Mouse (Mus musculus) embryo, embryonic 11 days (tissue): ENCODE results near the gene Gm44790.
"Not testable (repeated sequence)": the region's sequence is repeated elsewhere in the genome, so short reads cannot be mapped to it uniquely, and the experiment has no call there.

Experiments used
- DNase-seq: peaks from one replicate; pipeline ENCODE4 v3.0.0-alpha.2; 2015

Gene Gm44790

GRCm38 (mm10) chr6:86426358-86426757 is at the start of gene Gm44790:
TSS of gene Gm44790 (plus strand) at chr6:86426658.
- no peak for DNase-seq

GRCm38 (mm10) chr6:86378341-86378740 is 48.1 kb upstream of the Gm44790 start:
- DNase-seq = no peak

- not testable (repeated sequence) for DNase-seq
Observed at GRCm38 (mm10) chr6:86380112-86380511, 46.3 kb upstream of the Gm44790 start.

- no peak for DNase-seq
Observed at GRCm38 (mm10) chr6:86382551-86382950, 43.9 kb upstream of the Gm44790 start.

- no peak for DNase-seq
Observed at GRCm38 (mm10) chr6:86383370-86383769, 43.1 kb upstream of the Gm44790 start.

GRCm38 (mm10) chr6:86384692-86385091 is 41.8 kb upstream of the Gm44790 start:
- DNase-seq = no peak

- no peak for DNase-seq
Observed at GRCm38 (mm10) chr6:86385362-86386104, 40.9 kb upstream of the Gm44790 start.

- DNase-seq = no peak
Observed at GRCm38 (mm10) chr6:86387313-86387712, 39.1 kb upstream of the Gm44790 start.

- DNase-seq = no peak
Observed at GRCm38 (mm10) chr6:86388461-86388860, 38.0 kb upstream of the Gm44790 start.

GRCm38 (mm10) chr6:86391326-86391725 is 35.1 kb upstream of the Gm44790 start:
- no peak for DNase-seq

GRCm38 (mm10) chr6:86393187-86393586 is 33.3 kb upstream of the Gm44790 start:
- DNase-seq = no peak

GRCm38 (mm10) chr6:86394078-86394720 is 32.3 kb upstream of the Gm44790 start:
- no peak for DNase-seq

- no peak for DNase-seq
Observed at GRCm38 (mm10) chr6:86395021-86395420, 31.4 kb upstream of the Gm44790 start.

- no peak for DNase-seq
Observed at GRCm38 (mm10) chr6:86395969-86396368, 30.5 kb upstream of the Gm44790 start.

GRCm38 (mm10) chr6:86396581-86397256 is 29.7 kb upstream of the Gm44790 start, which contains the start of gene Pcyox1:
TSS of gene Pcyox1 (minus strand) at chr6:86397154.
- DNase-seq = peak; percentile 92

GRCm38 (mm10) chr6:86397257-86397980 is 29.0 kb upstream of the Gm44790 start:
- DNase-seq = no peak

GRCm38 (mm10) chr6:86398986-86399385 is 27.5 kb upstream of the Gm44790 start:
- no peak for DNase-seq

- DNase-seq = no peak
Observed at GRCm38 (mm10) chr6:86399995-86400394, 26.5 kb upstream of the Gm44790 start.

- peak; percentile 89 for DNase-seq
Observed at GRCm38 (mm10) chr6:86400972-86401371, 25.5 kb upstream of the Gm44790 start.

GRCm38 (mm10) chr6:86402681-86403607 is 23.5 kb upstream of the Gm44790 start:
- peak; percentile 38 for DNase-seq

- peak; percentile 83 for DNase-seq
Observed at GRCm38 (mm10) chr6:86403728-86404099, 22.7 kb upstream of the Gm44790 start.
